Mouse (Mus musculus): ENCODE results near the gene Nav2. TPM values are rescaled to one million over a fixed set of nuclear protein-coding genes. Genes with fewer than 3 reads are reported as not detected.

Nav2 gene
- total and polyA plus RNA-seq, 3 experiments: under 0.01 TPM; not detected in 2

DNA sequence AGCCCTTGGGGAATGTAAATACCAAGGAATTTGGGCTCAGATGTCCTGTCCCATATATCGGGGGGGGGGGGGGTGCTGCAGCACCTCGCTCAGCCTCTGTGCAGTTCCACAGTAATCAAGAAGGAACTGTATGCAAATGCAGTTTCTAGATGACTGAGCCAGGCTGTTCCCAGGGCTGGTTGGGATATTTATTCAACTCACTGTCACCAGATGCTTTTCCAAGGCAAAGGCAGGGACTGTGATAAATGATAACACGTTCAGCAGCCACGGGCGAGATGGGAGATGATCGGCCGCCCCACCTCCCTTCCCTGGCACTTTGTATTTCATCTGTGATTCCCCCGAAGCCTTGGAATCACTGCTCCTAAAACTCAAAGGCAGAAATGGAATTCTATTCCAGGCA is 176.3 kb downstream of the Nav2 start:
- TF ChIP-seq ETS1 (conservative IDR thresholded peaks at IDR 0.05; ENCODE audit: low read depth, low read length): no peak
- no peak for TF ChIP-seq BHLHE40 (IDR thresholded peaks at IDR 0.05; ENCODE audit: low read depth, low read length)
- TF ChIP-seq NRF1 (IDR thresholded peaks at IDR 0.05; ENCODE audit: low read depth, low read length): no peak
- TF ChIP-seq MEF2A (IDR thresholded peaks at IDR 0.05; ENCODE audit: borderline replicate concordance, low read depth, low read length): no peak
- no peak for TF ChIP-seq HCFC1 (IDR thresholded peaks at IDR 0.05; ENCODE audit: low read depth, low read length)
- TF ChIP-seq RCOR1 (conservative IDR thresholded peaks at IDR 0.05; ENCODE audit: low read depth, low read length): no peak
- TF ChIP-seq NELFE (IDR thresholded peaks at IDR 0.05; ENCODE audit: low read depth, low read length): no peak
- no peak for TF ChIP-seq MYC (IDR thresholded peaks at IDR 0.05; ENCODE audit: low read depth, low read length)
- TF ChIP-seq E2F4 (IDR thresholded peaks at IDR 0.05; ENCODE audit: insufficient replicate concordance, low read depth, low read length): no peak
- TF ChIP-seq JUND (conservative IDR thresholded peaks at IDR 0.05; ENCODE audit: low read depth, low read length): no peak
- TF ChIP-seq CHD2 (IDR thresholded peaks at IDR 0.05; ENCODE audit: low read length): no peak
- Histone ChIP-seq H3K79me2 (replicated peaks; ENCODE audit: control insufficient read depth, extremely low read depth, insufficient read depth, poor library complexity, severe bottlenecking) (no peaks in the 10 kb centered on the region), H3K36me3 (replicated peaks in 1 of 2; ENCODE audit: control insufficient read depth in 1 of 2, insufficient read depth in 1 of 2, low read length in 1 of 2) (no peaks in the 10 kb centered on the region), H3K4me2 (ENCODE audit: insufficient read depth, low read depth, poor library complexity, severe bottlenecking) (no peak overlapping the region), H3K27ac (ENCODE audit: insufficient read depth, low read depth) (no peak overlapping the region), H3K9me3 (replicated peaks; ENCODE audit: low read length) (no peaks in the 10 kb centered on the region), H3K4me1 (ENCODE audit: control insufficient read depth in 1 of 2, insufficient read depth in 2 of 2) (no peaks in the 10 kb centered on the region), H3K27me3 (replicated peaks) (peaks cover 90% of the 10 kb centered on the region), H3K4me3 (replicated peaks in 1 of 3; ENCODE audit: low read depth in 2 of 3, low read length in 2 of 3, poor library complexity in 1 of 3) (no peak overlapping the region), H3K9ac (ENCODE audit: insufficient read depth, low read depth) (no peak overlapping the region)
- dilution Hi-C loops (cut with MboI; ENCODE audit: extremely low pct_ligation_motif_present, extremely low pct_unique_long_range_greater_than_20kb, low sequenced_read_pairs): no loop called here
- in situ Hi-C loops (cut with MboI; ENCODE audit: low pct_ligation_motif_present, low pct_unique_long_range_greater_than_20kb, low sequenced_read_pairs): no loop called here
- DNase-seq (ENCODE audit: extremely low read depth): no peak

DNA sequence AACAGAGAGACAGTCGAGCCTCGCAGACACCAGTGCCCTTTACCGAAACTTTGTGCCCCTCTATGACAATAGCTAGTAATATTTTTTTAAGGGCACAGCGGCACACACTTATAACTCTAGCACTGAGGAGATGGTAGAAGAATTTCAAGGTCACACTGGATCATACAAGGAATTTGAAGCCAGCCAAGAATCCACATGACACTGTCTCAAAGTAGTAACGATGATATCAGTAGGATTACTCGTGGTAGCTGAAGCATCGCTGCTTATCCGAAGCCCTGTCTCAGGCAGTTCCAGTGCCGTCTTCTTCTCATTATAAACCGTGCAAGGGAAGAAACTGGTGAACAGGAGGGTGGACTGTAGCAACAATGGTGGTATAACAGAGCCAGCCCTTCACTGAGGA is 177.2 kb downstream of the Nav2 start:
- Histone ChIP-seq H3K36me3 (replicated peaks in 1 of 2; ENCODE audit: control insufficient read depth in 1 of 2, insufficient read depth in 1 of 2, low read length in 1 of 2) (no peaks in the 10 kb centered on the region), H3K4me2 (ENCODE audit: insufficient read depth, low read depth, poor library complexity, severe bottlenecking) (no peak overlapping the region), H3K4me3 (replicated peaks in 1 of 3; ENCODE audit: low read depth in 2 of 3, low read length in 2 of 3, poor library complexity in 1 of 3) (no peak overlapping the region), H3K4me1 (ENCODE audit: control insufficient read depth in 1 of 2, insufficient read depth in 2 of 2) (no peaks in the 10 kb centered on the region), H3K9ac (ENCODE audit: insufficient read depth, low read depth) (no peak overlapping the region), H3K27me3 (replicated peaks) (peaks cover 92% of the 10 kb centered on the region), H3K27ac (ENCODE audit: insufficient read depth, low read depth) (no peak overlapping the region), H3K9me3 (replicated peaks; ENCODE audit: low read length) (no peaks in the 10 kb centered on the region), H3K79me2 (replicated peaks; ENCODE audit: control insufficient read depth, extremely low read depth, insufficient read depth, poor library complexity, severe bottlenecking) (no peaks in the 10 kb centered on the region)
- dilution Hi-C loops (cut with MboI; ENCODE audit: extremely low pct_ligation_motif_present, extremely low pct_unique_long_range_greater_than_20kb, low sequenced_read_pairs): no loop called here
- TF ChIP-seq MXI1 (IDR thresholded peaks at IDR 0.05; ENCODE audit: low read depth, low read length): no peak
- TF ChIP-seq MYC (IDR thresholded peaks at IDR 0.05; ENCODE audit: low read depth, low read length): no peak
- TF ChIP-seq UBTF (IDR thresholded peaks at IDR 0.05; ENCODE audit: low read depth, low read length): no peak
- TF ChIP-seq PAX5 (IDR thresholded peaks at IDR 0.05; ENCODE audit: low read length): no peak
- no peak for TF ChIP-seq NRF1 (IDR thresholded peaks at IDR 0.05; ENCODE audit: low read depth, low read length)
- no peak for TF ChIP-seq MAX (IDR thresholded peaks at IDR 0.05; ENCODE audit: low read length)
- TF ChIP-seq ZKSCAN1 (IDR thresholded peaks at IDR 0.05; ENCODE audit: borderline replicate concordance, low read depth, low read length): no peak
- TF ChIP-seq BHLHE40 (IDR thresholded peaks at IDR 0.05; ENCODE audit: low read depth, low read length): no peak
- no peak for TF ChIP-seq IRF4 (IDR thresholded peaks at IDR 0.05; ENCODE audit: low read depth, low read length)
- no peak for TF ChIP-seq HCFC1 (IDR thresholded peaks at IDR 0.05; ENCODE audit: low read depth, low read length)
- no peak for TF ChIP-seq ZC3H11A (IDR thresholded peaks at IDR 0.05; ENCODE audit: low read depth, low read length)
- TF ChIP-seq MAFK (IDR thresholded peaks at IDR 0.05; ENCODE audit: insufficient replicate concordance, low read length): no peak
- no peak for TF ChIP-seq ZMIZ1 (IDR thresholded peaks at IDR 0.05; ENCODE audit: low read depth, low read length)
- TF ChIP-seq E2F4 (IDR thresholded peaks at IDR 0.05; ENCODE audit: insufficient replicate concordance, low read depth, low read length): no peak
- in situ Hi-C loops (cut with MboI; ENCODE audit: low pct_ligation_motif_present, low pct_unique_long_range_greater_than_20kb, low sequenced_read_pairs): no loop called here
- no peak for DNase-seq (ENCODE audit: extremely low read depth)
